Mouse (Mus musculus) neural tube, embryonic 14.5 days (tissue): Measurements from ENCODE around the gene Amigo1. TPM values are rescaled to one million over a fixed set of nuclear protein-coding genes. Genes with fewer than 3 reads are reported as not detected.

Experiments used
- ATAC-seq: fragments of 200-750 bp; cut with Nextera tagmentation; 2 replicates; pipeline ENCODE4 v1.8.0; 2017; ENCODE audit warnings: low read depth, mild to moderate bottlenecking, moderate TSS enrichment, moderate library complexity
- H3K27ac ChIP-seq: fragments of 300-500 bp; sonication (generic); 2 replicates; pipeline ENCODE4 v1.5.1; 2014; ENCODE audit warnings: low read depth, mild to moderate bottlenecking, control low read depth, low read length, moderate library complexity, mixed read lengths
- H3K27me3 ChIP-seq: fragments of 300-500 bp; sonication (generic); 2 replicates; pipeline ENCODE4 v1.6.1; 2014; ENCODE audit warnings: low read length; ENCODE audit not compliant: control insufficient read depth, insufficient read depth
- H3K36me3 ChIP-seq: fragments of 300-500 bp; sonication (generic); 2 replicates; pipeline ENCODE4 v1.6.1; 2014; ENCODE audit warnings: low read length, mixed read lengths; ENCODE audit not compliant: control insufficient read depth, insufficient read depth
- H3K4me1 ChIP-seq: fragments of 300-500 bp; sonication (generic); 2 replicates; pipeline ENCODE4 v1.6.1; 2014; ENCODE audit warnings: low read length; ENCODE audit not compliant: control insufficient read depth, insufficient read depth
- H3K4me2 ChIP-seq: fragments of 300-500 bp; sonication (generic); 2 replicates; pipeline ENCODE4 v1.6.1; 2014; ENCODE audit warnings: mild to moderate bottlenecking, low read depth, low read length, control low read depth
- H3K4me3 ChIP-seq: fragments of 300-500 bp; sonication (generic); 2 replicates; pipeline ENCODE4 v1.5.1; 2014; ENCODE audit warnings: low read depth, low read length, control low read depth, mixed read lengths
- H3K9ac ChIP-seq: fragments of 300-500 bp; sonication (generic); replicated peaks from 2 replicates; pipeline ENCODE4 v1.6.1; 2014; ENCODE audit warnings: low read depth, mild to moderate bottlenecking, control low read depth, low read length, mixed read lengths
- H3K9me3 ChIP-seq: fragments of 300-500 bp; sonication (generic); 2 replicates; pipeline ENCODE4 v1.6.1; 2016; ENCODE audit warnings: low read length; ENCODE audit not compliant: control insufficient read depth
- WGBS: fragments of 180-500 bp; shearing (Covaris S2); extraction: QIAGEN DNeasy Blood & Tissue Kit; methylation state at CpG from one replicate; pipeline ENCODE4 v1.1.7; 2014; 5-methylcytosine and 5-hydroxymethylcytosine counted together
- polyA plus RNA-seq: library from polyadenylated mRNA; unstranded; fragments of >200 nt; fragmentation: Nextera tagmentation; extraction: Ambion mirVana; gene quantifications from 2 replicates; pipeline ENCODE4 v1.2.1, GENCODE M21; 2014

Amigo1 gene
- polyA plus RNA-seq, 1 experiment from 2014 or later = 11.2 TPM

GRCm38 (mm10) chr3:108241243-108241839, 55.2 kb downstream of the Amigo1 start:
- no peak overlapping the region for H3K27ac ChIP-seq
- no peak overlapping the region for H3K4me3 ChIP-seq
- WGBS = 90% methylated on average over 3 of the region's 3 CpGs
- no peaks in the 10 kb centered on the region for H3K36me3 ChIP-seq
- H3K9ac ChIP-seq = no peak overlapping the region
- no peaks in the 10 kb centered on the region for H3K9me3 ChIP-seq
- H3K27me3 ChIP-seq = no peaks in the 10 kb centered on the region
- H3K4me2 ChIP-seq = no peak overlapping the region
- no peaks in the 10 kb centered on the region for H3K4me1 ChIP-seq
- no peak for ATAC-seq

Other genes with a start within 250 kb of the Amigo1 start
- 7.4 and 13.2 TPM in 2 replicates for gene Gstm6, start 242.6 kb upstream of the Amigo1 start, polyA plus RNA-seq
- gene Gstm3, start 217.1 kb upstream of the Amigo1 start, polyA plus RNA-seq = not detected in 2 replicates
- gene Gstm2, start 199.9 kb upstream of the Amigo1 start, polyA plus RNA-seq = 1.2 and 6.6 TPM in 2 replicates
- gene Gstm1, start 168.4 kb upstream of the Amigo1 start, polyA plus RNA-seq = 123 and 186 TPM in 2 replicates
- 17.7 and 18.6 TPM in 2 replicates for gene Gstm4, start 141.4 kb upstream of the Amigo1 start, polyA plus RNA-seq
- 51.7 and 53.5 TPM in 2 replicates for gene Ampd2, start 99.7 kb upstream of the Amigo1 start, polyA plus RNA-seq
- gene Gnat2, start 93.5 kb upstream of the Amigo1 start, polyA plus RNA-seq = 0.24 TPM in 1 of 2 replicates, not detected in the other
- 108 and 141 TPM in 2 replicates for gene Gnai3, start 40.2 kb upstream of the Amigo1 start, polyA plus RNA-seq
- gene Gpr61, start 31.5 kb upstream of the Amigo1 start, polyA plus RNA-seq = 2.7 and 4.5 TPM in 2 replicates
- gene Cyb561d1, start 14.9 kb downstream of the Amigo1 start, polyA plus RNA-seq = 2.0 and 2.3 TPM in 2 replicates
- gene Atxn7l2, start 24.6 kb downstream of the Amigo1 start, polyA plus RNA-seq = 22.0 and 24.0 TPM in 2 replicates
- gene Sypl2, start 40.3 kb downstream of the Amigo1 start, polyA plus RNA-seq = 0.14 and 0.32 TPM in 2 replicates
- 243 TPM in 2 replicates for gene Psma5, start 70.6 kb downstream of the Amigo1 start, polyA plus RNA-seq
- 19.4 and 26.7 TPM in 2 replicates for gene Sort1, start 97.7 kb downstream of the Amigo1 start, polyA plus RNA-seq
- 0.48 TPM in 1 of 2 replicates, not detected in the other for gene Mybphl, start 178.6 kb downstream of the Amigo1 start, polyA plus RNA-seq
- 3.2 and 3.5 TPM in 2 replicates for gene Psrc1, start 197.5 kb downstream of the Amigo1 start, polyA plus RNA-seq
- gene Celsr2, start 229.2 kb downstream of the Amigo1 start, polyA plus RNA-seq = 50.4 and 56.7 TPM in 2 replicates